Mouse (Mus musculus) kidney, embryonic 16.5 days (tissue): ENCODE results near the gene Capn7. TPM values are rescaled to one million over a fixed set of nuclear protein-coding genes. Genes with fewer than 3 reads are reported as not detected.

Source experiments
- ATAC-seq: fragments of 200-750 bp; cut with Nextera tagmentation; 2 replicates; pipeline ENCODE4 v1.8.0; 2017; ENCODE audit warnings: moderate TSS enrichment; ENCODE audit not compliant: low FRiP score, low TSS enrichment
- H3K27ac ChIP-seq: fragments of 300-500 bp; sonication (generic); 2 replicates; pipeline ENCODE4 v1.5.1; 2014; ENCODE audit warnings: low read length
- H3K27me3 ChIP-seq: fragments of 300-500 bp; sonication (generic); 2 replicates; pipeline ENCODE4 v1.6.1; 2014; ENCODE audit warnings: low read length, control low read depth, mixed read lengths; ENCODE audit not compliant: insufficient read depth
- H3K36me3 ChIP-seq: fragments of 300-500 bp; sonication (generic); 2 replicates; pipeline ENCODE4 v1.6.1; 2014; ENCODE audit warnings: low read length, control low read depth, mixed read lengths; ENCODE audit not compliant: insufficient read depth
- H3K4me1 ChIP-seq: fragments of 300-500 bp; sonication (generic); 2 replicates; pipeline ENCODE4 v1.6.1; 2014; ENCODE audit warnings: low read length, control low read depth, mixed read lengths; ENCODE audit not compliant: insufficient read depth
- H3K4me2 ChIP-seq: fragments of 300-500 bp; sonication (generic); replicated peaks from 2 replicates; pipeline ENCODE4 v1.6.1; 2014; ENCODE audit warnings: low read depth, low read length
- H3K4me3 ChIP-seq: fragments of 300-500 bp; sonication (generic); 2 replicates; pipeline ENCODE4 v1.5.1; 2014; ENCODE audit warnings: mild to moderate bottlenecking, low read length
- H3K9ac ChIP-seq: fragments of 300-500 bp; sonication (generic); replicated peaks from 2 replicates; pipeline ENCODE4 v1.6.1; 2014; ENCODE audit warnings: low read length
- H3K9me3 ChIP-seq: fragments of 300-500 bp; sonication (generic); 2 replicates; pipeline ENCODE4 v1.6.1; 2016; ENCODE audit warnings: low read length, control low read depth
- WGBS: fragments of 180-500 bp; shearing (Covaris S2); extraction: QIAGEN DNeasy Blood & Tissue Kit; methylation state at CpG from one replicate; pipeline ENCODE4 v1.1.7; 2014; 5-methylcytosine and 5-hydroxymethylcytosine counted together
- polyA plus RNA-seq: library from polyadenylated mRNA; unstranded; fragments of >200 nt; fragmentation: Nextera tagmentation; extraction: Ambion mirVana; gene quantifications from 2 replicates; pipeline ENCODE4 v1.2.1, GENCODE M21; 2015

Gene Capn7
- polyA plus RNA-seq, 1 experiment from 2014 or later: 48.8 TPM

DNA sequence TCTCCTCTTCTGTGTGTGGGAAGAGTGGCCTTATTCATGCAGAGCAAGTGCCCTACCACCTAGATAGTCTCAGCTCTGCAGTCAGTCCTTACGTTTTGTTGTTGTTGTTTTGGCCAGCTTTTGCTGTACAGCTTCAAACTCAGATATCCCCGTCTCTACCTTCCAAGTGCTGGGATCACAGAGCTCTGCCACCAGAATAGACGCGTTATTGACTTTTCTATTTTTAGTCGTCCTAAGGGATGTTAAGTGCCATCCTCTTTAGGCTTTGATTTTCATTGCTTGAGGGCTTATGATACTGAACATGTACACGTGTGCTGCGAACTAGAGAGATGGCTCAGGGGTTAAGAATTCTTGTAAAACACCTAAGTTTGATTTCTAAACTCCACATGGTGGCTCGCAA is 6.8 kb downstream of the Capn7 start:
- no peaks in the 10 kb centered on the region for H3K27me3 ChIP-seq
- H3K9ac ChIP-seq: no peak overlapping the region
- no peak overlapping the region for H3K27ac ChIP-seq
- no peak overlapping the region for H3K4me2 ChIP-seq
- H3K4me1 ChIP-seq: peaks cover 2% of the 10 kb centered on the region; the same call in 1 of the 2 replicates
- ATAC-seq: no peak
- H3K36me3 ChIP-seq: peaks cover 21% of the 10 kb centered on the region
- no peaks in the 10 kb centered on the region for H3K9me3 ChIP-seq
- 83% methylated on average over 8 of the region's 8 CpGs for WGBS
- no peak overlapping the region for H3K4me3 ChIP-seq

GRCm38 (mm10) chr14:31345367-31345766 is 8.9 kb downstream of the Capn7 start:
- Histone ChIP-seq H3K36me3 (peaks cover 29% of the 10 kb centered on the region), H3K4me2 (no peak overlapping the region), H3K27me3 (no peaks in the 10 kb centered on the region), H3K9me3 (no peaks in the 10 kb centered on the region), H3K27ac (no peak overlapping the region), H3K9ac (no peak overlapping the region), H3K4me1 (no peaks in the 10 kb centered on the region), H3K4me3 (no peak overlapping the region)
- WGBS: 89% methylated on average over 1 of the region's 1 CpGs
- no peak for ATAC-seq

GRCm38 (mm10) chr14:31362236-31362635 is 25.8 kb downstream of the Capn7 start:
- no peaks in the 10 kb centered on the region for H3K9me3 ChIP-seq
- ATAC-seq: no peak
- H3K4me2 ChIP-seq: no peak overlapping the region
- H3K27me3 ChIP-seq: no peaks in the 10 kb centered on the region
- H3K9ac ChIP-seq: no peak overlapping the region
- no peak overlapping the region for H3K4me3 ChIP-seq
- H3K27ac ChIP-seq: no peak overlapping the region
- H3K4me1 ChIP-seq: no peaks in the 10 kb centered on the region
- whole genome bisulfite sequencing: 88% methylated on average over 2 of the region's 2 CpGs
- H3K36me3 ChIP-seq: peaks cover 39% of the 10 kb centered on the region

DNA sequence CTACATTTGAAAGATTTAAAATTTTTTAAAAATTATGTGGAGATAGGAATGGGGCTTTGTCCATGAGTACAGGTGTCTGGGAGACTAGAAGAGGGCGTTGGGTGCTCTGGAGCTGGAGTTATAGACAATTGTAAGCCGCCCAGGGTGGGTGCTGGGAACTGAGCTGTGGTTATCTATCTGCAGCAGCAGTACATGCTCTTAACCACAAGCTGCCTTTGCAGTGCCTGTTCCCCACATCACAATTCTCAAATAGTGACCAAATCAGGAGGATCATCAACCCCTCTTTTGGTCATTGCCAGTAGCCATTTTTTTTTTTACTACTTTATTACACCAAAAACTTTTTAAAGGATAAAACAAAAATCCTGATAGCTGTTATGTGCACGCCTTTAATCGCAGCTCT is 28.2 kb downstream of the Capn7 start:
- H3K4me2 ChIP-seq: no peak overlapping the region
- ATAC-seq: no peak
- H3K4me1 ChIP-seq: no peaks in the 10 kb centered on the region
- no peaks in the 10 kb centered on the region for H3K27me3 ChIP-seq
- H3K4me3 ChIP-seq: no peak overlapping the region
- WGBS: 93% methylated on average over 4 of the region's 4 CpGs
- H3K9ac ChIP-seq: no peak overlapping the region
- H3K9me3 ChIP-seq: no peaks in the 10 kb centered on the region
- no peak overlapping the region for H3K27ac ChIP-seq
- peaks cover 49% of the 10 kb centered on the region for H3K36me3 ChIP-seq

GRCm38 (mm10) chr14:31365350-31365749 is 28.9 kb downstream of the Capn7 start:
- Histone ChIP-seq H3K27ac (no peak overlapping the region), H3K27me3 (no peaks in the 10 kb centered on the region), H3K9ac (no peak overlapping the region), H3K9me3 (no peaks in the 10 kb centered on the region), H3K4me3 (no peak overlapping the region), H3K4me1 (no peaks in the 10 kb centered on the region), H3K4me2 (no peak overlapping the region), H3K36me3 (peaks cover 52% of the 10 kb centered on the region)
- no peak for ATAC-seq

- peaks cover 57% of the 10 kb centered on the region for H3K36me3 ChIP-seq
- no peak overlapping the region for H3K27ac ChIP-seq
- H3K27me3 ChIP-seq: no peaks in the 10 kb centered on the region
- H3K4me3 ChIP-seq: no peak overlapping the region
- no peaks in the 10 kb centered on the region for H3K4me1 ChIP-seq
- no peaks in the 10 kb centered on the region for H3K9me3 ChIP-seq
- no peak overlapping the region for H3K9ac ChIP-seq
- ATAC-seq: no peak
- 88% methylated on average over 7 of the region's 7 CpGs for WGBS
- H3K4me2 ChIP-seq: no peak overlapping the region
Observed at GRCm38 (mm10) chr14:31367951-31368350, 31.5 kb downstream of the Capn7 start.

DNA sequence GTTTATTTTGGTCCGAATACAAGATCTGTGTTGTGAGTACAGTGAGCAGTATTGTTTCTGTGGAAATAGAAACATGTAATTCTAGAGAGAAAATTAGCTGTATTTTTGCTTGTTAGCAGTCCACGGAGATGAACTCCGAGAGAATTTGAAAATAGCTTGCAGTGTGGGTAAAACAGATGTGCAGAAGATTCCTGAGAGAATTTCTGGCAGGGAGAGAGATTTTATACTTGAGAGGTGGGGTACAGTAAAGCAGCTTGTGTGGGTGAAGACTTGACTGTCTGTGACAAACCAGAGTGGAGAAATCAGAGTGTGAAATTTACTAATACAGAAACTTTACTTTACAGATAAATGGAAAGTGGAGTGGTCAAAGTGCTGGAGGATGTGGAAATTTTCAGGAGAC is 32.9 kb downstream of the Capn7 start:
- Histone ChIP-seq H3K27ac (no peak overlapping the region), H3K27me3 (no peaks in the 10 kb centered on the region), H3K36me3 (peaks cover 52% of the 10 kb centered on the region), H3K4me2 (no peak overlapping the region), H3K4me1 (no peaks in the 10 kb centered on the region), H3K4me3 (no peak overlapping the region), H3K9me3 (no peaks in the 10 kb centered on the region), H3K9ac (no peak overlapping the region)
- WGBS: 85% methylated on average over 3 of the region's 3 CpGs
- no peak for ATAC-seq

- Histone ChIP-seq H3K27ac (no peak overlapping the region), H3K36me3 (peaks cover 52% of the 10 kb centered on the region), H3K4me2 (no peak overlapping the region), H3K9me3 (no peaks in the 10 kb centered on the region), H3K4me3 (no peak overlapping the region), H3K27me3 (no peaks in the 10 kb centered on the region), H3K4me1 (no peaks in the 10 kb centered on the region), H3K9ac (no peak overlapping the region)
- ATAC-seq: no peak
- 90% methylated on average over 6 of the region's 6 CpGs for WGBS
Observed at GRCm38 (mm10) chr14:31374390-31374789, 38.0 kb downstream of the Capn7 start.

DNA sequence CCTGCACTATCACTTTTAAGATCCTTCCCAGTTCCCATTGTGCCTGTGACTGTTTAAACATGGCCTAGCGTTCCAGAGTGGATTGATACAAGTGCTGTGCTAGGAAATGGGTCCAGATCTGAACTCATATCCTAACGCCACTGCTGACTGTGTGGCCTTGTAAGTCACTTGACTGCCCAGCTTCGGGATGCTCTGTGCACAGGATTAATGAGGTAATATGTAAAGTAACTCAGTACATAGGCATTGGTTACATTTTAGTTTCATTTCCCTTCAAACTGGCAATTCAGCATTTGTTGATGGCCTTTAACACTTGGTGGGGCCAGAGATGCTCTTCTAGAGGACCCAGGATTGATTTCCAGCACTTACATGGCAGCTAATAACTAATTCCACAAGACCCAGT is 39.9 kb downstream of the Capn7 start:
- H3K27me3 ChIP-seq: no peaks in the 10 kb centered on the region
- no peaks in the 10 kb centered on the region for H3K4me1 ChIP-seq
- peaks cover 40% of the 10 kb centered on the region for H3K36me3 ChIP-seq
- no peak for ATAC-seq
- 89% methylated on average over 3 of the region's 3 CpGs for WGBS
- no peaks in the 10 kb centered on the region for H3K9me3 ChIP-seq
- no peak overlapping the region for H3K4me3 ChIP-seq
- no peak overlapping the region for H3K27ac ChIP-seq
- no peak overlapping the region for H3K9ac ChIP-seq
- no peak overlapping the region for H3K4me2 ChIP-seq

DNA sequence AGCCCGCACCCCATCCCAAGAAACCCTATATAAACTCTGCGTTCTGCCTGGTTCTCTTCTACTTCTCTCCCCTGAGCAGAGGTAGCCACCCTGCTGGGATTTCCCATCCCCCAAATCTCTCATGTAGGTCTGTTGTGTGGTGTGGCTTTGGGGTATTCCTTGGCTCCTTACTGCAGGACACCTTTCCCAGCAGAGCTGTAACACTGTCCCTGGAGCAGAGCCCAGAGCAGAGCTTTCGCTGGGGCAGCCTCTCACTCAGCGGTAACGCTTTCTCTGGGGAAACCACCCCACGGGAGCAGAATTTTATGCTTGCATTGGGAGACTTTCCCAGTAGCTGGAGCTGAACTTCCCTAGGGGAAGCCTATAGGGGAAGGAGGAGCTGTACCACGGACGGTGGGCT is 45.8 kb downstream of the Capn7 start:
- Histone ChIP-seq H3K36me3 (peaks cover 12% of the 10 kb centered on the region), H3K27me3 (no peaks in the 10 kb centered on the region), H3K4me3 (no peak overlapping the region), H3K4me1 (peaks cover 24% of the 10 kb centered on the region), H3K27ac (no peak overlapping the region), H3K4me2 (no peak overlapping the region), H3K9me3 (no peaks in the 10 kb centered on the region), H3K9ac (no peak overlapping the region)
- WGBS: 83% methylated on average over 8 of the region's 8 CpGs
- ATAC-seq: no peak
